Mouse (Mus musculus): ENCODE measurements around the gene AC134908.4. TPM values are rescaled to one million over a fixed set of nuclear protein-coding genes. Genes with fewer than 3 reads are reported as not detected.
"Not testable (repeated sequence)": the region's sequence is repeated elsewhere in the genome, so short reads cannot be mapped to it uniquely, and the experiment has no call there.

Gene AC134908.4
- polyA plus RNA-seq, 1 experiment: 1.3 TPM

- no peak for DNase-seq (ENCODE audit: low read depth, low spot score)
- WGBS: 71% methylated on average over 10 of the region's 10 CpGs
Measured at GRCm38 (mm10) chr17:25744311-25744710, 51.1 kb downstream of the AC134908.4 start.

DNA sequence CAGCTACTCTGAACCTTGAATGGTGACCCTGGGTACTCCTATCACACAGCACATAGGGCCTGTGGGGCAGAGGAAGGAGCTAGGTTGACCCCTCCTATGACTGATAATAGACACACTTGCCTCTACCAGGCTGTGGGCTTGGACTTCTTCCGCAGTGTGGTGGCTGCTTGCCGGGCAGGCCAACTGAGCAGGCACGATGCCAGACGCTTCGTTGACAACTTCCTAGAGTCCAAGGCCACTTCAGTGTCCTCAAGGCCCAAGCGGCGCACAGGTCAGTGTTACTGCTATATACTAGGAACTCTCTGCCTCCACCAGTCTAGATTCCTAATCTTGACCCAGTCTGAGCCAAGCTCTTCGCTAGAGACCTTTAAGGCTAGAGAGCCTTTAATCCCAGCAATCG is 51.6 kb downstream of the AC134908.4 start:
- no peak for DNase-seq (ENCODE audit: low read depth, low spot score)
- WGBS: 80% methylated on average over 9 of the region's 9 CpGs

GRCm38 (mm10) chr17:25741471-25741870 is 54.0 kb downstream of the AC134908.4 start:
- DNase-seq (ENCODE audit: low read depth, low spot score): not testable (repeated sequence)
- WGBS: 70% methylated on average over 12 of the region's 12 CpGs

Other genes starting within 250 kb of the AC134908.4 start
- 0.36 and 0.58 TPM in 2 replicates for gene Sox8, start 225.0 kb downstream of the AC134908.4 start, polyA plus RNA-seq (2012; rRNA removed)
- gene Lmf1, start 216.6 kb downstream of the AC134908.4 start, polyA plus RNA-seq (2012; rRNA removed): 14.0 and 14.2 TPM in 2 replicates
- gene Gng13, start 78.5 kb downstream of the AC134908.4 start, polyA plus RNA-seq (2012; rRNA removed): 0.23 and 0.37 TPM in 2 replicates
- gene Chtf18, start 68.2 kb downstream of the AC134908.4 start, polyA plus RNA-seq (2012; rRNA removed): 18.4 and 20.4 TPM in 2 replicates
- gene Rpusd1, start 68.0 kb downstream of the AC134908.4 start, polyA plus RNA-seq (2012; rRNA removed): 22.1 and 22.9 TPM in 2 replicates
- gene Mslnl, start 59.6 kb downstream of the AC134908.4 start, polyA plus RNA-seq (2012; rRNA removed): 0.24 and 0.26 TPM in 2 replicates
- gene Msln, start 41.3 kb downstream of the AC134908.4 start, polyA plus RNA-seq (2012; rRNA removed): 4.8 and 8.4 TPM in 2 replicates
- gene Narfl, start 21.9 kb downstream of the AC134908.4 start, polyA plus RNA-seq (2012; rRNA removed): 19.6 and 30.2 TPM in 2 replicates
- 24.0 and 26.6 TPM in 2 replicates for gene Haghl, start 10.0 kb downstream of the AC134908.4 start, polyA plus RNA-seq (2012; rRNA removed)
- 0.04 TPM in 1 of 2 replicates, not detected in the other for gene Ccdc78, start 9.1 kb downstream of the AC134908.4 start, polyA plus RNA-seq (2012; rRNA removed)
- 91.8 and 108 TPM in 2 replicates for gene Fam173a, start 2.8 kb downstream of the AC134908.4 start, polyA plus RNA-seq (2012; rRNA removed)
- gene Metrn, start 1.5 kb upstream of the AC134908.4 start, polyA plus RNA-seq (2012; rRNA removed): 20.9 and 26.5 TPM in 2 replicates
- gene Fbxl16, start 13.4 kb upstream of the AC134908.4 start, polyA plus RNA-seq (2012; rRNA removed): 1.6 and 2.1 TPM in 2 replicates
- gene Wdr24, start 28.0 kb upstream of the AC134908.4 start, polyA plus RNA-seq (2012; rRNA removed): 30.4 and 39.6 TPM in 2 replicates
- 48.8 and 54.5 TPM in 2 replicates for gene Jmjd8, start 33.2 kb upstream of the AC134908.4 start, polyA plus RNA-seq (2012; rRNA removed)
- 155 and 157 TPM in 2 replicates for gene Stub1, start 37.7 kb upstream of the AC134908.4 start, polyA plus RNA-seq (2012; rRNA removed)
- gene Rhbdl1, start 41.6 kb upstream of the AC134908.4 start, polyA plus RNA-seq (2012; rRNA removed): 4.1 and 4.6 TPM in 2 replicates
- gene Gm20683, start 46.1 kb upstream of the AC134908.4 start, polyA plus RNA-seq (2012; rRNA removed): 22.2 and 32.3 TPM in 2 replicates
- 59.9 and 83.1 TPM in 2 replicates for gene Rhot2, start 49.2 kb upstream of the AC134908.4 start, polyA plus RNA-seq (2012; rRNA removed)
- 18.6 and 19.8 TPM in 2 replicates for gene Wdr90, start 65.8 kb upstream of the AC134908.4 start, polyA plus RNA-seq (2012; rRNA removed)
- gene Mcrip2, start 73.1 kb upstream of the AC134908.4 start, polyA plus RNA-seq (2012; rRNA removed): 39.8 and 49.0 TPM in 2 replicates
- gene Mettl26, start 79.4 kb upstream of the AC134908.4 start, polyA plus RNA-seq (2012; rRNA removed): 78.7 and 115 TPM in 2 replicates
- gene Wfikkn1, start 85.2 kb upstream of the AC134908.4 start, polyA plus RNA-seq (2012; rRNA removed): 0.78 and 1.0 TPM in 2 replicates
- gene Rab40c, start 124.1 kb upstream of the AC134908.4 start, polyA plus RNA-seq (2012; rRNA removed): 38.0 and 40.7 TPM in 2 replicates
- gene Pigq, start 149.3 kb upstream of the AC134908.4 start, polyA plus RNA-seq (2012; rRNA removed): 73.7 and 90.3 TPM in 2 replicates
- gene Nhlrc4, start 149.3 kb upstream of the AC134908.4 start, polyA plus RNA-seq (2012; rRNA removed): not detected in 2 replicates
- gene A930017K11Rik, start 156.9 kb upstream of the AC134908.4 start, polyA plus RNA-seq (2012; rRNA removed): not detected in 2 replicates
- gene Capn15, start 190.1 kb upstream of the AC134908.4 start, polyA plus RNA-seq (2012; rRNA removed): 26.1 and 44.5 TPM in 2 replicates

Data from large intestine, adult 2 months (tissue).